Mouse (Mus musculus) intestine, embryonic 15.5 days (tissue): ENCODE measurements around the gene Rrh. TPM values are rescaled to one million over a fixed set of nuclear protein-coding genes. Genes with fewer than 3 reads are reported as not detected.
"Not testable (repeated sequence)": the region's sequence is repeated elsewhere in the genome, so short reads cannot be mapped to it uniquely, and the experiment has no call there.

ENCODE experiments used
- ATAC-seq: fragments of 200-750 bp; cut with Nextera tagmentation; 2 replicates; pipeline ENCODE4 v1.8.0; 2017; ENCODE audit warnings: moderate TSS enrichment, moderate library complexity
- H3K27ac ChIP-seq: fragments of 300-500 bp; sonication (generic); 2 replicates; pipeline ENCODE4 v1.5.1; 2015; ENCODE audit warnings: mild to moderate bottlenecking, inconsistent platforms
- H3K27me3 ChIP-seq: fragments of 300-500 bp; sonication (generic); replicated peaks from 2 replicates; pipeline ENCODE4 v1.6.1; 2015; ENCODE audit warnings: inconsistent platforms
- H3K36me3 ChIP-seq: fragments of 300-500 bp; sonication (generic); 2 replicates; pipeline ENCODE4 v1.6.1; 2015; ENCODE audit warnings: inconsistent platforms
- H3K4me1 ChIP-seq: fragments of 300-500 bp; sonication (generic); replicated peaks from 2 replicates; pipeline ENCODE4 v1.6.1; 2015; ENCODE audit warnings: inconsistent platforms
- H3K4me2 ChIP-seq: fragments of 300-500 bp; sonication (generic); replicated peaks from 2 replicates; pipeline ENCODE4 v1.6.1; 2015; ENCODE audit warnings: mild to moderate bottlenecking, inconsistent platforms
- H3K4me3 ChIP-seq: fragments of 300-500 bp; sonication (generic); replicated peaks from 2 replicates; pipeline ENCODE4 v1.5.1; 2015; ENCODE audit warnings: inconsistent platforms
- H3K9ac ChIP-seq: fragments of 300-500 bp; sonication (generic); 2 replicates; pipeline ENCODE4 v1.6.1; 2015; ENCODE audit warnings: inconsistent platforms
- H3K9me3 ChIP-seq: fragments of 300-500 bp; sonication (generic); 2 replicates; pipeline ENCODE4 v1.6.1; 2016; ENCODE audit warnings: inconsistent platforms
- WGBS: fragments of 180-500 bp; shearing (Covaris S2); methylation state at CpG from one replicate; pipeline ENCODE4 v1.1.7; 2015; 5-methylcytosine and 5-hydroxymethylcytosine counted together
- polyA plus RNA-seq: library from polyadenylated mRNA; unstranded; fragments of >200 nt; fragmentation: Nextera tagmentation; extraction: Ambion mirVana; gene quantifications from 2 replicates; pipeline ENCODE4 v1.2.1, GENCODE M21; 2015

The Rrh gene
- polyA plus RNA-seq, 1 experiment from 2014 or later, result not detected

DNA sequence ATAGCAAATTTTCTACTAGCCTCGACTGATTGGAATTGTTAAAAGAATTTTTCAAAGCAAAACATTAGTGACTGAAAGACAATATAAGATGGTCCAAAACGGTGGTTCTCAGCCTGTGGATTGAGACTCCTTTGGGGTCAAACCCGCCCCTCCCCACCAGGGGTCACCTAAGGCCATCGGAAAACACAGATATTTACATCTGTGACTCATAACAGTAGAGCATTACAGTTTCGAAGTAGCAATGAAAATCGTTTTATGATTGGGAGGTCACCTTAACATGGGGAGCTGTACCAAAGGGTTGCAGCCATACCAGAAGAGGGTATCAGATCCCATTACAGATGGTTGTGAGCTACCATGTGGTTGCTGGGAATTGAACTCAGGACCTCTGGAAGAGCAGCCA lies 51.2 kb downstream of the Rrh start:
- Histone ChIP-seq H3K4me2 (no peak overlapping the region), H3K9ac (no peak overlapping the region), H3K36me3 (no peaks in the 10 kb centered on the region), H3K27me3 (no peaks in the 10 kb centered on the region), H3K4me3 (no peak overlapping the region), H3K4me1 (no peaks in the 10 kb centered on the region), H3K9me3 (no peaks in the 10 kb centered on the region), H3K27ac (no peak overlapping the region)
- ATAC-seq, result no peak
- WGBS, result 82% methylated on average over 6 of the region's 6 CpGs

DNA sequence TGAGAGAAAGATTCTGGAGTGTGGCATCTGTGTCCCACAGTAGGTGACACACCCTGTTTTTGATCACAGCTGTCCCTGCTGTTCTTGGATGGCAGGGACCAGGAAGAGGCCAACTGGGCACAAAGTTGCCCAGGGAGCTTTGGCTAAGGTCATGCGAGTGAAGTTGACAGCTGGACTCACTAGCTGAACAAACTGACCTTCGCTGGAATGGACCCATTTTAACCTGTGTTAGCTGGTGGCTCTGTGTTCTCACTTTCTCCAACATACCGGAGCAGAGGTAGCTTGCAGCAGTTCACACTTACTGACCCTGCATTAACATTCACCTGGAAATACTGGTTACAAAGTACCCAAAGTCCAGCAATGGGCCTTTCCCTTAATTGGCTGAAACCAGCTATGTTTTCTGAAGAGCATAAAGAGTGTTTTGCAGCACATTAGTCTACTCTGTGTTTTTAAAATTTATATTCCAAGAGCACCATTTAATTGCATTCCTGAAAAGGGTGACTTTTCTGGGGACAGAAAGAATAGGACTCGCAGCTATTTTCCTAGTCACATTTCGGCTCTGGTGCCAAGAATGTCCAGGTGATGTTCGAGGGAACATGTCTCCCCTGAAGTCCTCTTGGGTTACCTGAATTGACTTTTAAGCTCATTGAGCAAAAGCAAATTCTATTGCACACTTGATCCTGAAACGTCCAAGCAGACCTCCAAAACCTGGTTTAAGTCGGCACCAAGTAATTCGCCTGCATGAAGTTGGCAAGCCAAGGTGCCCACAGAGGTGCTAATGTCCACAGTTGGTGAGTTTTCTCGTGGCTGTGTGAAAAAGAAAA lies 55.2 kb downstream of the Rrh start:
- no peak overlapping the region for H3K4me2 ChIP-seq
- H3K27ac ChIP-seq, result no peak overlapping the region
- WGBS, result 84% methylated on average over 10 of the region's 10 CpGs
- no peak for ATAC-seq
- H3K9me3 ChIP-seq, result 0 out of 2 replicates have a peak, but pooled peaks cover 5% of the 10 kb centered on the region
- H3K9ac ChIP-seq, result no peak overlapping the region
- H3K4me3 ChIP-seq, result no peak overlapping the region
- H3K36me3 ChIP-seq, result no peaks in the 10 kb centered on the region
- H3K27me3 ChIP-seq, result no peaks in the 10 kb centered on the region
- H3K4me1 ChIP-seq, result no peaks in the 10 kb centered on the region

DNA sequence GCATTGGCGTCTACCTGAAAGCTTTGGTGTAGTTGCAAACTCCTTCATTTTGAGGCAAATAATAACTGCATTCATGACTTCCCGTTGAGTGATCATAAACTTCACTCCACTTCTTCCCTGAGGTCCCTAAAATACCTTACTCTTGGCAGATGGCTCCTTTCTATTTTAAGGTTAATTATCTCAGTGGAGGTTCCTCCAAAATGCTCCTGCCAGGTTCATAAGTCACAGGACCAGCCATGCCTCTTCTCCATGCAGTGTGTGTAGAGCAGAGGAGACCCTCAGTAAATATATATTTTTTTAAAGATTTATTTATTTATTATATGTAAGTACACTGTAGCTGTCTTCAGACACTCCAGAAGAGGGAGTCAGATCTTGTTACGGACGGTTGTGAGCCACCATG lies 56.3 kb downstream of the Rrh start:
- Histone ChIP-seq H3K36me3 (no peaks in the 10 kb centered on the region), H3K4me2 (no peak overlapping the region), H3K9ac (no peak overlapping the region), H3K27ac (no peak overlapping the region), H3K27me3 (no peaks in the 10 kb centered on the region), H3K4me3 (no peak overlapping the region), H3K9me3 (0 out of 2 replicates have a peak, but pooled peaks cover 5% of the 10 kb centered on the region), H3K4me1 (no peaks in the 10 kb centered on the region)
- no peak for ATAC-seq
- WGBS, result 78% methylated on average over 4 of the region's 4 CpGs

DNA sequence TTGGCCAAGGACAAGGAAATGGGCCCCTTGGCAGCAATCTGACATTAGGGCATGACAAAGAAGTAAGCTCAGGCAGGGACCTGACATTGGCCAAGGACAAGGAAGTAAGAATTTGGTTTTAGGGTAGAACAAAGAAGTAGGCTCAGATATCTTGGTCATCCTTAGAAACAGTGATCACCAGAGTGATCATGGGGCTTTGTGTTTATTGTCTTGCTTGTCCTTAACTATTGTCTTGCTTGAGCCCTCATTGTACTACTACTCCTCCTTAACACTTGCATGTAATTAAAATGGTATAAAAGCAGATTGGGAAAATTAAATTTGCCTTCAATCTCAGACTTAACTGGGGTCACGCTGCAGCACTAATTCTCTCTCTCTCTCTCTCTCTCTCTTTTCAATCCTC lies 64.8 kb downstream of the Rrh start:
- ATAC-seq, H3K27me3 ChIP-seq, H3K4me2 ChIP-seq, H3K4me1 ChIP-seq, H3K36me3 ChIP-seq, H3K9me3 ChIP-seq, H3K27ac ChIP-seq, H3K9ac ChIP-seq, H3K4me3 ChIP-seq: not testable (repeated sequence)
- 94% methylated on average over 1 of the region's 1 CpGs for WGBS

DNA sequence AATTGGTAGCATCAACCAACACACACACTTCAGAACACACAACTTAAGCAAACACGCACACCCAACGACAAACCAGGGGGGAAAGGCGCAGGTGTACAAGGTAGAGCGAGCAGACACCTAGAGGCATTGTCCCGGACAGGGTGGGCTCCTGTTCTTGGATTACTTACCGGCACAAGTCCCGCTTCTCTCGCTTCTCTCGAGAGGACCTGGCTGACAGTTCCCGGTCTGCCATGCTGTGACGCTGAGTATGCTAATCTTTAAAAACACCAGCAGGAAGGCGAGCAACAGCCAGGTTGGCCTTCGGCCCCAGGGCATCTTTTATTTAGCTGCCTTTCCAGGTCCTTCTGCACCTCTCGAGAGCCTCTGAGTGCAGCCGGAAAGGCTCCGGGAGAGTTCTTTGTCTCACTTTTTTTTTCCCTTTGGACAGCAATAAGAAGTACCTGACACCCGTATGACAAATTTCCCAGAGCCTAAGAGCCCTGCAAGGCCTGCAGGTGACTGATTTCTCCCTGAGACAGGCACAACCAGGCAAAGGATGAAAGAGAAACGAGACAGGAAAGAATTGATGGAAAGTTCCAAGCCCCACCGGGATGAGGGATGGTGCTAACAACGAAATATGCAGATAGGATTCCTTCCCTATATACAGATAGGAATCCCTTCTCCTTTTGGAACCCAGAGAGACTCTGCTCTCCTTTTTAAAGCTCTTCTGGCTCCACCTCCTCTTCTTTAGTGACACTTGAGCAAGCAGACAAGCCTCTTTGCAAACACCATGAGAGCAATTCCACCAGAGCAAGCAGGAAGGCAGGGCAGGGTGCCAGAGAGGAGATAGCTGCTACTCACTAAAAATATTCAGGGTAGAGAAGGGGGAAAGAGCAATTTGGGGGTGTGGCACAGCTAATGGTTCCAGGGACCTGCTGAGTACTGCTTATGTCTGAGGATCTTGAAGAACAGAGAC lies 67.5 kb downstream of the Rrh start, which contains the start of gene Egf:
TSS of gene Egf (minus strand) at position 667 of the 955 bp plus-strand sequence.
- H3K27me3 ChIP-seq, result no peaks in the 10 kb centered on the region
- peak within 1 kb of the TSS; percentile 30 for H3K4me3 ChIP-seq
- peak within 1 kb of the TSS; percentile 59 for H3K4me2 ChIP-seq
- WGBS, result 6% methylated on average over 20 of the region's 20 CpGs
- H3K36me3 ChIP-seq, result no peaks in the 10 kb centered on the region
- H3K4me1 ChIP-seq, result 0 out of 2 replicates have a peak, but pooled peaks cover 5% of the 10 kb centered on the region
- no peak within 1 kb of the TSS for H3K27ac ChIP-seq
- no peaks in the 10 kb centered on the region for H3K9me3 ChIP-seq
- H3K9ac ChIP-seq, result 0 out of 2 replicates have a peak within 1 kb of the TSS, but pooled peaks have one; percentile 1
- ATAC-seq, result peak; percentile 64

Other genes starting within 250 kb of the Rrh start
- 1.5 and 2.0 TPM in 2 replicates for gene Egf, start 67.3 kb downstream of the Rrh start, polyA plus RNA-seq
- not detected in 2 replicates for gene Lrit3, start 18.6 kb downstream of the Rrh start, polyA plus RNA-seq
- gene Gar1, start 8.8 kb upstream of the Rrh start, polyA plus RNA-seq, result 87.7 and 93.2 TPM in 2 replicates
- gene Cfi, start 13.3 kb upstream of the Rrh start, polyA plus RNA-seq, result 57.2 and 57.9 TPM in 2 replicates
- 68.9 and 69.1 TPM in 2 replicates for gene Pla2g12a, start 56.0 kb upstream of the Rrh start, polyA plus RNA-seq
- 142 and 147 TPM in 2 replicates for gene Casp6, start 78.8 kb upstream of the Rrh start, polyA plus RNA-seq
- 2.5 and 3.5 TPM in 2 replicates for gene Mcub, start 147.6 kb upstream of the Rrh start, polyA plus RNA-seq
- 24.7 and 29.2 TPM in 2 replicates for gene Sec24b, start 239.0 kb upstream of the Rrh start, polyA plus RNA-seq